Mouse (Mus musculus) forebrain, embryonic 15.5 days (tissue): ENCODE measurements at regions not wholly inside any gene's neighbourhood (a gene's known extent, or its start where the extent isn't known, plus 50 kb on each side); places are given as distances from the start of the nearest gene placed in this dataset.

Source experiments
- ATAC-seq: fragments of 200-750 bp; cut with Nextera tagmentation; replicated peaks from 2 replicates; pipeline ENCODE4 v1.8.0; 2017; ENCODE audit warnings: mild to moderate bottlenecking, moderate TSS enrichment, moderate library complexity
- H3K27ac ChIP-seq: fragments of 300-500 bp; sonication (generic); replicated peaks from 2 replicates; pipeline ENCODE4 v1.5.1; 2015; ENCODE audit warnings: mild to moderate bottlenecking, inconsistent platforms
- H3K27me3 ChIP-seq: fragments of 300-500 bp; sonication (generic); 2 replicates; pipeline ENCODE4 v1.6.1; 2015; ENCODE audit warnings: inconsistent platforms
- H3K36me3 ChIP-seq: fragments of 300-500 bp; sonication (generic); 2 replicates; pipeline ENCODE4 v1.6.1; 2015; ENCODE audit warnings: mild to moderate bottlenecking, inconsistent platforms
- H3K4me1 ChIP-seq: fragments of 300-500 bp; sonication (generic); 2 replicates; pipeline ENCODE4 v1.6.1; 2015; ENCODE audit warnings: inconsistent platforms
- H3K4me2 ChIP-seq: fragments of 300-500 bp; sonication (generic); replicated peaks from 2 replicates; pipeline ENCODE4 v1.6.1; 2015; ENCODE audit warnings: mild to moderate bottlenecking, inconsistent platforms
- H3K4me3 ChIP-seq: fragments of 300-500 bp; sonication (generic); 2 replicates; pipeline ENCODE4 v1.5.1; 2015; ENCODE audit warnings: mild to moderate bottlenecking, inconsistent platforms
- H3K9ac ChIP-seq: fragments of 300-500 bp; sonication (generic); replicated peaks from 2 replicates; pipeline ENCODE4 v1.6.1; 2015; ENCODE audit warnings: mild to moderate bottlenecking, inconsistent platforms
- H3K9me3 ChIP-seq: fragments of 300-500 bp; sonication (generic); 2 replicates; pipeline ENCODE4 v1.6.1; 2016; ENCODE audit warnings: inconsistent platforms
- WGBS: fragments of 180-500 bp; shearing (Covaris S2); methylation state at CpG from one replicate; pipeline ENCODE4 v1.1.7; 2015; ENCODE audit warnings: mixed read lengths; 5-methylcytosine and 5-hydroxymethylcytosine counted together

DNA sequence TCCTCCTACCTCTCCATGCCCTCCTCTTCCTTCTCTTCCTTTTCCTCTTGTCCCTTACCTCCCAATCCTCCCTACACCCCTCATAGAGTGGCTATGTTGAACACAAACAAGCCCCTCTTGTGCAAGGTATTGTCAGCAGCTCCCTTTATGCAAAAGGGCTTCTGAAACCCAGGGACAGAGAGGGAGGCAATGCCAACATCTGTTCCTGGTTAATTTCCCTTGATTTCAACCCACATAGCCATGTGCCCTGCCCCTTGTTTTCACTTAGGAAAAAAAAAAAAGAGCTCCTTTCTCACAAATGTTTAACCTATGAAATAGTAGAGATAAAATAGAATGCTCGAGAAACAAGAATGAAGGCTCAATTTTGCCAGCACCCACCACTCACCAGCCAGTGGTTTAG lies 333.5 kb downstream of the Bckdhb start:
- H3K9me3 ChIP-seq: no peaks in the 10 kb centered on the region
- no peak overlapping the region for H3K4me3 ChIP-seq
- no peak overlapping the region for H3K4me2 ChIP-seq
- ATAC-seq: no peak
- no peaks in the 10 kb centered on the region for H3K36me3 ChIP-seq
- no peak overlapping the region for H3K27ac ChIP-seq
- H3K4me1 ChIP-seq: peaks cover 5% of the 10 kb centered on the region
- H3K9ac ChIP-seq: no peak overlapping the region
- WGBS: 61% methylated on average over 1 of the region's 1 CpGs
- H3K27me3 ChIP-seq: no peaks in the 10 kb centered on the region

DNA sequence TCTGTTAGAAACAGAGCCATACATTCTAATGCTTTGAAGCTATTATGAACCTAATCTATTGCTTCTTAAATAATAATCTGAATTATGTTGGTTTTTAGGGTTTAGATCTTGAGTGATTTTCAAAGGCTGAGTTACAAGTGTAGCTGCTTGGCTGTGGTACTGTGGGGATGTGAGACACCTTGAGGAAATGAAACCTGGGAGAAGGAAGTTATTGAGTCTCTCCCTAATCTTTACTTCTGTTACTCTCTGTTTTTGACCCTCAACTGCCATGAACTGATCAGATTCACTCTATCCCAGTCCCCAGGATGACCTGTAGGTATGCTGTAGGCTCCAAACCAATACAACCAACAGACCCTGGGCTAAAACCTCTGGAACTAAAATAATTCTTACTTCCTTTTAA lies 334.8 kb downstream of the Bckdhb start:
- H3K4me1 ChIP-seq: no peaks in the 10 kb centered on the region
- H3K9me3 ChIP-seq: no peaks in the 10 kb centered on the region
- ATAC-seq: no peak
- no peak overlapping the region for H3K4me3 ChIP-seq
- no peaks in the 10 kb centered on the region for H3K27me3 ChIP-seq
- H3K9ac ChIP-seq: no peak overlapping the region
- no peaks in the 10 kb centered on the region for H3K36me3 ChIP-seq
- no peak overlapping the region for H3K4me2 ChIP-seq
- no peak overlapping the region for H3K27ac ChIP-seq

DNA sequence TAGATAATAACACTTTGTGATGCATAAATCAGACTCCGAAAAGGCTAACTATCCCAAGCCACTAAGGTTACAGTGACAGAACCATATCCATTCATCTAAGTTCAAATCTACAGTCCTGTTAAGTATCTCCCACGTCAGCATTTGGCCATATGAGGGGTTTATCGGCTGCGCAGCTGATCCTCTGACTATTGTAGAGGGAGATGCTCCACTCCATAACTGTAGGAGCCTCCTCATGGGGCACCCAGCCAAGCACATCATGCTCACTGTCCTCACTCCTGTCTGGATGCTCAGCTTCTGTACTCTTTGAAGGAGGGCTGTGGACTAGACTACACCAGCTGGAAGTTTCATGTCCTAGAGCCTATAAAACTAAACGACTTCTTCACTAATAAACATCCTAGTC lies 337.2 kb downstream of the Bckdhb start:
- no peak for ATAC-seq
- no peaks in the 10 kb centered on the region for H3K9me3 ChIP-seq
- no peak overlapping the region for H3K27ac ChIP-seq
- H3K4me2 ChIP-seq: no peak overlapping the region
- H3K27me3 ChIP-seq: no peaks in the 10 kb centered on the region
- H3K4me1 ChIP-seq: no peaks in the 10 kb centered on the region
- H3K9ac ChIP-seq: no peak overlapping the region
- 83% methylated on average over 5 of the region's 5 CpGs for WGBS
- H3K4me3 ChIP-seq: no peak overlapping the region
- H3K36me3 ChIP-seq: no peaks in the 10 kb centered on the region

- Histone ChIP-seq H3K27ac (no peak overlapping the region), H3K9ac (no peak overlapping the region), H3K36me3 (no peaks in the 10 kb centered on the region), H3K4me2 (no peak overlapping the region), H3K4me3 (no peak overlapping the region), H3K9me3 (no peaks in the 10 kb centered on the region), H3K27me3 (no peaks in the 10 kb centered on the region), H3K4me1 (no peaks in the 10 kb centered on the region)
- 78% methylated on average over 7 of the region's 7 CpGs for WGBS
- ATAC-seq: no peak
These were observed 342.0 kb downstream of the Bckdhb start for GRCm38 (mm10) chr9:84266974-84267373.

DNA sequence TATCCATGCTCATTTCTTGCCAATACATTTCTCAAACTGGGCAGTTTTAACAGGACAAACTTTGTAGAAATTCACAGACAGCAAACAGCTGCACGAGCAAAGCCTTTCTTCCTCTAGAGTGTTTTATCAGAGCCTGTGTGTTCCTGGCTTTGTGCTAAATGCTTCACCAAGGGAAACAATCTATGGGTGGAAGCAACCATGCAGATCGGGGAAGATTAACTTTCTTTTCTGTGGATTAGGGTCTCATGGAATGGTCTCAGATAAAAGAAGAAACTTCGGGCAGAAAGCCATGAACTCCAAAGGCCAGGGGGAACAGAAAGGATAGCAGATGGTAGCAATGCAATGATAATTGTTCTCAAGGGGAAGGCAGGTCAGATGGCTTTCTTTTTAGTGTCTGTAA lies 349.7 kb downstream of the Bckdhb start:
- H3K27ac ChIP-seq: no peak overlapping the region
- no peak overlapping the region for H3K4me2 ChIP-seq
- no peak for ATAC-seq
- 22% methylated on average over 3 of the region's 3 CpGs for WGBS
- no peak overlapping the region for H3K9ac ChIP-seq
- no peaks in the 10 kb centered on the region for H3K36me3 ChIP-seq
- peaks cover 17% of the 10 kb centered on the region for H3K4me1 ChIP-seq
- no peaks in the 10 kb centered on the region for H3K9me3 ChIP-seq
- H3K4me3 ChIP-seq: no peak overlapping the region
- H3K27me3 ChIP-seq: no peaks in the 10 kb centered on the region

DNA sequence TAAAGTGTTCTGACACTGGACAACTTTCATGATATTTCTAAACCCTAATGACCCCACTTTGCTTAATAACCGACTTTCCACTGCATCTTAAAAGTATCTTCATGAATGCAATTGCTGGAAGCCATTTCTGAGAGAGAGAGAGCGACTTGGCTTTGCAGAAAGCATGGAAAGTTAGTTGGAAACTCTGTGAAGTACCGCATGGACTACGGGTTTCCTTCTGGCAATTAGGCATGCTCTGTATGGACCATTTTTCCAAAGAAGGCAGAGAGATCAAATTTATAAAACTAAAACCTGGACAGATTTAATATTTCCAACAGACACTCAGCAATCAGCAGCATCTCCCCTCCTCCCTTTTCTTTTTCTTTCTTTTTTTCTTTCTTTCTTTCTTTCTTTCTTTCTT lies 353.4 kb downstream of the Bckdhb start:
- Histone ChIP-seq H3K4me1 (peaks cover 25% of the 10 kb centered on the region), H3K36me3 (no peaks in the 10 kb centered on the region), H3K9me3 (no peaks in the 10 kb centered on the region), H3K27me3 (no peaks in the 10 kb centered on the region), H3K9ac (no peak overlapping the region), H3K4me2 (no peak overlapping the region), H3K4me3 (no peak overlapping the region), H3K27ac (peak overlapping the region; percentile 33)
- WGBS: 13% methylated on average over 4 of the region's 4 CpGs
- ATAC-seq: 0 out of 2 replicates have a peak, but pooled peaks have one; percentile 41

- peak overlapping the region; percentile 47 for H3K27ac ChIP-seq
- no peak overlapping the region for H3K9ac ChIP-seq
- H3K36me3 ChIP-seq: no peaks in the 10 kb centered on the region
- H3K4me1 ChIP-seq: peaks cover 25% of the 10 kb centered on the region
- peak; percentile 84 for ATAC-seq
- H3K4me2 ChIP-seq: no peak overlapping the region
- no peaks in the 10 kb centered on the region for H3K9me3 ChIP-seq
- 0% methylated on average over 1 of the region's 1 CpGs for whole genome bisulfite sequencing
- no peaks in the 10 kb centered on the region for H3K27me3 ChIP-seq
- no peak overlapping the region for H3K4me3 ChIP-seq
These were observed 353.8 kb downstream of the Bckdhb start for GRCm38 (mm10) chr9:84278731-84279130.

DNA sequence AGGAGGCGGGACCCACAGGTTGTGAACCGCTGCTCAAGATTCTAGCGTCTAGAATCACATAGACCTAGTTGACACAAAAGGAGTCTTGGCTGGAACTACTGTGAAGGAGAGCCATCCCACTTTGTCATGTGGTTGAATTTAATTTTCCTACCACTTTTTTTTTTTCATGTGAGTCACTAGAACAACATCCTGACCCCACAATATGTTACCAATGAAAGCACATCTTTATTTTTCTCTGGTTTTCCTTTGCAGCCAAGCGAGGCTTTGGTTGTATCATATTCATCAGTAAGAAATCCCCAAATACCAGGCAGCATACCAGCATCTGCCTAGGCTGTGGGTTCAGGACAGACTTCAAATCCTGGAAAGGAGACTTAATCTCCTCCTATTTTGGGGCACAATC lies 356.0 kb downstream of the Bckdhb start:
- 91% methylated on average over 4 of the region's 4 CpGs for WGBS
- Histone ChIP-seq H3K9ac (no peak overlapping the region), H3K27me3 (no peaks in the 10 kb centered on the region)

DNA sequence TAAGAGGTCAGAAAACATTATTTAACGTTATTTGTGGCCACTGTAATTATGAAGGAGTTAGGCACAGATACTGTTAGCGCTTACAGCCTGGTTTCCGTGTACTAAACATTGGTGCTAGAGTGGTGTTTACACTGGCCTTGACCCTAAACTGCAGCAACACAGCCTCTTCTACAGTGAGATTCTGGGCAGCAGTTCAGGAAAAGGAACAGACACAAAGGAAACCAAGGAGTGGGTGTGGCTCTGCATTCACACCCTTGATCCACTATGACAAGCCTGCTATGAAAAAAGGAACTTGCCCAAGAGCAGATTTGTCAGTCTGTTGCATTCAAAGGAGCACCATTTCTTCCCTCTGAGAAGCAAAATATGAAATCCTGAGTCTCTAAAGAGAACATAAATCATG lies 356.7 kb downstream of the Bckdhb start:
- Histone ChIP-seq H3K4me1 (peaks cover 34% of the 10 kb centered on the region), H3K4me3 (no peak overlapping the region), H3K27ac (peak overlapping the region; percentile 5; the same call in 1 of the 2 replicates), H3K9me3 (no peaks in the 10 kb centered on the region), H3K36me3 (no peaks in the 10 kb centered on the region), H3K9ac (no peak overlapping the region), H3K4me2 (no peak overlapping the region), H3K27me3 (no peaks in the 10 kb centered on the region)
- WGBS: 17% methylated on average over 3 of the region's 3 CpGs
- peak; percentile 67 for ATAC-seq

More for the DNA sequence above, 356.0 kb downstream of the Bckdhb start:
- no peaks in the 10 kb centered on the region for H3K36me3 ChIP-seq
- no peak overlapping the region for H3K27ac ChIP-seq
- no peaks in the 10 kb centered on the region for H3K9me3 ChIP-seq
- H3K4me2 ChIP-seq: no peak overlapping the region
- peaks cover 31% of the 10 kb centered on the region for H3K4me1 ChIP-seq
- no peak for ATAC-seq
- no peak overlapping the region for H3K4me3 ChIP-seq

- no peak for ATAC-seq
- Histone ChIP-seq H3K9ac (no peak overlapping the region), H3K4me2 (no peak overlapping the region), H3K27ac (no peak overlapping the region), H3K36me3 (no peaks in the 10 kb centered on the region), H3K4me3 (no peak overlapping the region), H3K27me3 (no peaks in the 10 kb centered on the region), H3K4me1 (peaks cover 28% of the 10 kb centered on the region), H3K9me3 (no peaks in the 10 kb centered on the region)
- WGBS: 80% methylated on average over 6 of the region's 6 CpGs
These were observed 358.4 kb downstream of the Bckdhb start for GRCm38 (mm10) chr9:84283296-84283695.

- Histone ChIP-seq H3K4me3 (no peak overlapping the region), H3K9ac (no peak overlapping the region), H3K27me3 (no peaks in the 10 kb centered on the region), H3K9me3 (no peaks in the 10 kb centered on the region), H3K36me3 (no peaks in the 10 kb centered on the region), H3K4me2 (no peak overlapping the region), H3K27ac (no peak overlapping the region), H3K4me1 (peaks cover 17% of the 10 kb centered on the region; the same call in 1 of the 2 replicates)
- peak; percentile 70; the same call in 1 of the 2 replicates for ATAC-seq
- 9% methylated on average over 4 of the region's 4 CpGs for WGBS
These were observed 360.7 kb downstream of the Bckdhb start for GRCm38 (mm10) chr9:84285604-84286003.

GRCm38 (mm10) chr9:84295891-84296290 lies 370.9 kb downstream of the Bckdhb start:
- no peaks in the 10 kb centered on the region for H3K36me3 ChIP-seq
- H3K4me1 ChIP-seq: no peaks in the 10 kb centered on the region
- 26% methylated on average over 1 of the region's 1 CpGs for WGBS
- no peak overlapping the region for H3K4me3 ChIP-seq
- no peak overlapping the region for H3K27ac ChIP-seq
- H3K4me2 ChIP-seq: no peak overlapping the region
- no peaks in the 10 kb centered on the region for H3K27me3 ChIP-seq
- H3K9me3 ChIP-seq: no peaks in the 10 kb centered on the region
- no peak for ATAC-seq
- no peak overlapping the region for H3K9ac ChIP-seq

- ATAC-seq: no peak
- Histone ChIP-seq H3K4me3 (no peak overlapping the region), H3K36me3 (no peaks in the 10 kb centered on the region), H3K9ac (no peak overlapping the region), H3K4me1 (no peaks in the 10 kb centered on the region), H3K4me2 (no peak overlapping the region), H3K9me3 (no peaks in the 10 kb centered on the region), H3K27me3 (no peaks in the 10 kb centered on the region), H3K27ac (no peak overlapping the region)
- 88% methylated on average over 3 of the region's 3 CpGs for WGBS
These were observed 371.5 kb downstream of the Bckdhb start for GRCm38 (mm10) chr9:84296456-84296855.
